Mouse (Mus musculus): ENCODE measurements around the gene Manba. TPM values are rescaled to one million over a fixed set of nuclear protein-coding genes. Genes with fewer than 3 reads are reported as not detected.
A peak's percentile ranks its signal among the peaks of the same experiment; 100 is the strongest.

Gene Manba
- polyA plus RNA-seq, 1 experiment from 2014 or later: 16.8 TPM

DNA sequence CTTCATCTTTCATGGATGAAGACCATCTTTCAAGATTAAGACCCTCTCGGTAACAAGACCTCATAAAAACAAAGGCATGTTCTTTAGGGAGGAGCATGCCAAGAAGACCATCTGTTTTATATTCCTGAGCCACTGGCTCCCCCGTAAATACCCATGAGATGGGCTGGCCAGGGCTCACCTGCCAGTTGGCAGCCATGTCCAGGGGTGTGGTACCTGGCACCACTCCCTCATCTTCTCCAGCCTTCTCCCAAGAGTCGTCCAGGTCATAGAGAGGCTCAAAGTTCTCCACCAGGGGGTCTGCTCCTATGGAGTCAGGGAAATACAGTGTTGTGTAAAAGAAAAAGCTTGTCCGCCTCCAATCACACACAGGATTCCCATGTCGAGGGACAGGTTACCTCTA, 106.0 kb downstream of the Manba start:
- Histone ChIP-seq H3K27me3 (ENCODE audit: control insufficient read depth, insufficient read depth, low read length) (no peaks in the 10 kb centered on the region), H3K9me3 (replicated peaks; ENCODE audit: control insufficient read depth, low read length) (no peaks in the 10 kb centered on the region), H3K4me2 (ENCODE audit: low read depth, low read length) (no peak overlapping the region), H3K36me3 (ENCODE audit: control insufficient read depth, insufficient read depth, low read length) (peaks cover 31% of the 10 kb centered on the region), H3K4me3 (replicated peaks; ENCODE audit: low read length) (no peak overlapping the region), H3K27ac (ENCODE audit: low read length) (no peak overlapping the region), H3K9ac (ENCODE audit: low read length) (no peak overlapping the region), H3K4me1 (ENCODE audit: control insufficient read depth, insufficient read depth, low read length) (peaks cover 15% of the 10 kb centered on the region)
- 69% methylated on average over 5 of the region's 5 CpGs for WGBS
- ATAC-seq (ENCODE audit: insufficient read depth, low FRiP score): no peak

DNA sequence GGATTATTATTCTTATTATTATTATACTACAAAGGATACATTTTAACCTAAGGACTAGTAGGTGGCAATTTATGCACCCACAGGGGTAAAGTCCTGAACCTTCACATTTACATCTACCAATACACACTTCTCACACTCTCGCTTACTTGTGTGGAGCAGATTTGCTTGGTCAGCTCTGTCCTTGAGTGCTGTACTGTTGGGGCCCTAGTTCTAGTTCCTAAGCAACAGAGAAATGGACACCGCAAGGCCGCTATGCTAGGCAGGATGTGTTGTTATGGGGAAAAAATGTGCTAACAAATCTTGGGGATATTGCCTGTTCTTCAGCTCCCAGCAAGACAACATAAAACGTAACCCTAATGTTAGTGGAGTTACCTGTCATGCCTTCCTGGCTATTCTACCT, 106.6 kb downstream of the Manba start:
- Histone ChIP-seq H3K4me2 (ENCODE audit: low read depth, low read length) (no peak overlapping the region), H3K4me1 (ENCODE audit: control insufficient read depth, insufficient read depth, low read length) (peaks cover 11% of the 10 kb centered on the region), H3K27me3 (ENCODE audit: control insufficient read depth, insufficient read depth, low read length) (no peaks in the 10 kb centered on the region), H3K9ac (ENCODE audit: low read length) (no peak overlapping the region), H3K36me3 (ENCODE audit: control insufficient read depth, insufficient read depth, low read length) (peaks cover 31% of the 10 kb centered on the region), H3K4me3 (replicated peaks; ENCODE audit: low read length) (no peak overlapping the region), H3K27ac (ENCODE audit: low read length) (no peak overlapping the region), H3K9me3 (replicated peaks; ENCODE audit: control insufficient read depth, low read length) (no peaks in the 10 kb centered on the region)
- no peak for ATAC-seq (ENCODE audit: insufficient read depth, low FRiP score)
- WGBS: 81% methylated on average over 4 of the region's 4 CpGs

GRCm38 (mm10) chr3:135594238-135594917, 109.0 kb downstream of the Manba start:
- ATAC-seq (ENCODE audit: insufficient read depth, low FRiP score): peak; percentile 56; the same call in 1 of the 2 replicates
- Histone ChIP-seq H3K4me1 (ENCODE audit: control insufficient read depth, insufficient read depth, low read length) (peaks cover 15% of the 10 kb centered on the region), H3K9me3 (replicated peaks; ENCODE audit: control insufficient read depth, low read length) (no peaks in the 10 kb centered on the region), H3K27me3 (ENCODE audit: control insufficient read depth, insufficient read depth, low read length) (no peaks in the 10 kb centered on the region), H3K4me3 (replicated peaks; ENCODE audit: low read length) (no peak overlapping the region), H3K9ac (ENCODE audit: low read length) (0 out of 2 replicates have a peak overlapping the region, but pooled peaks have one; percentile 10), H3K27ac (ENCODE audit: low read length) (peak overlapping the region; percentile 69), H3K4me2 (ENCODE audit: low read depth, low read length) (no peak overlapping the region), H3K36me3 (ENCODE audit: control insufficient read depth, insufficient read depth, low read length) (peaks cover 26% of the 10 kb centered on the region)
- WGBS: 45% methylated on average over 21 of the region's 21 CpGs

DNA sequence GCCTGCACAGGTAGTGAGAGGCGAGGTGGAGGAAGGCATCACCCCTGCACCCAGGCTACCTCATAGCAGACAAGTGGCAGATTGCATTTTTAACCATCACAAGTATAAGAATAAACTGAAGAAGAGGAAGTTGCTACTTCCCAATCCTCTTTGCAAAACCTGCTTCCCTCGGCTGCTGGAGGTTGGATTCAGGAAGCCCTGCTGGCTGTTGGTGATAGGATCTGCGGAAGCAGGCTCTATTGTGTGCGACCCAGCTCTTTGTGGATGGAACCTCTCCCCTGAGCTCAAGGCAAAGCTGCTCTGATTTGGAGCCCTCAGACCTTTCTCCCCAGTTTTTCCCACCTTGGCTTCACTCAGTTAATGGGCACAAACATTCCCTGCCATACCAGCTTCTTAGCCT, 111.6 kb downstream of the Manba start:
- H3K9ac ChIP-seq (ENCODE audit: low read length): peak overlapping the region; percentile 5; the same call in 1 of the 2 replicates
- H3K9me3 ChIP-seq (replicated peaks; ENCODE audit: control insufficient read depth, low read length): no peaks in the 10 kb centered on the region
- no peak overlapping the region for H3K4me2 ChIP-seq (ENCODE audit: low read depth, low read length)
- ATAC-seq (ENCODE audit: insufficient read depth, low FRiP score): no peak
- peak overlapping the region; percentile 72; the same call in 1 of the 2 replicates for H3K27ac ChIP-seq (ENCODE audit: low read length)
- peaks cover 20% of the 10 kb centered on the region for H3K36me3 ChIP-seq (ENCODE audit: control insufficient read depth, insufficient read depth, low read length)
- no peaks in the 10 kb centered on the region for H3K27me3 ChIP-seq (ENCODE audit: control insufficient read depth, insufficient read depth, low read length)
- peaks cover 15% of the 10 kb centered on the region for H3K4me1 ChIP-seq (ENCODE audit: control insufficient read depth, insufficient read depth, low read length)
- WGBS: 69% methylated on average over 4 of the region's 4 CpGs
- no peak overlapping the region for H3K4me3 ChIP-seq (replicated peaks; ENCODE audit: low read length)

GRCm38 (mm10) chr3:135598355-135598754, 112.9 kb downstream of the Manba start:
- peaks cover 10% of the 10 kb centered on the region for H3K36me3 ChIP-seq (ENCODE audit: control insufficient read depth, insufficient read depth, low read length)
- no peak overlapping the region for H3K4me3 ChIP-seq (replicated peaks; ENCODE audit: low read length)
- H3K4me1 ChIP-seq (ENCODE audit: control insufficient read depth, insufficient read depth, low read length): peaks cover 15% of the 10 kb centered on the region
- H3K9ac ChIP-seq (ENCODE audit: low read length): no peak overlapping the region
- no peak overlapping the region for H3K4me2 ChIP-seq (ENCODE audit: low read depth, low read length)
- H3K9me3 ChIP-seq (replicated peaks; ENCODE audit: control insufficient read depth, low read length): no peaks in the 10 kb centered on the region
- no peak for ATAC-seq (ENCODE audit: insufficient read depth, low FRiP score)
- 83% methylated on average over 3 of the region's 3 CpGs for WGBS
- no peaks in the 10 kb centered on the region for H3K27me3 ChIP-seq (ENCODE audit: control insufficient read depth, insufficient read depth, low read length)
- H3K27ac ChIP-seq (ENCODE audit: low read length): 0 out of 2 replicates have a peak overlapping the region, but pooled peaks have one; percentile 29

DNA sequence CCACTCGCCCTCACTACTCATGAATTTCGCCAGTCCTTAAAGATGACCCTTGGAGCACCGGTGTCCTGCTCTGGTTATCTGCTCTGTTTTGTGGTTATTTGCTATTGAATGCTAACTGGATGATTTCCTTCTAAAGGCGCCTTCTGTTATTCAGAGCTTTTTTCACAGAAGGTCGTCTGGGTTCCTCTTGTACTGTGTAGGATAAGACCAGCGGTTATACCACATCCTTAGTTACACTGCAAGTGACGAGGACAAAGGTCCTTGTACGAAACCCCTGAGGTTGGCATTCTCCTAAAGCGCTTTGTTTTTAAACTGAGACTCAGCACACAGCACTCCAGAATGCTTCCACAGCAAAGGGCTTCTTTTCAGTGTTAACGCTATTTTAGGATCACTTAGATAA, 117.3 kb downstream of the Manba start:
- ATAC-seq (ENCODE audit: insufficient read depth, low FRiP score): no peak
- WGBS: 81% methylated on average over 10 of the region's 10 CpGs

GRCm38 (mm10) chr3:135604626-135605417, 119.4 kb downstream of the Manba start:
- ATAC-seq (ENCODE audit: insufficient read depth, low FRiP score): no peak
- H3K4me3 ChIP-seq (replicated peaks; ENCODE audit: low read length): no peak overlapping the region
- no peak overlapping the region for H3K9ac ChIP-seq (ENCODE audit: low read length)
- peaks cover 18% of the 10 kb centered on the region for H3K4me1 ChIP-seq (ENCODE audit: control insufficient read depth, insufficient read depth, low read length)
- 72% methylated on average over 10 of the region's 10 CpGs for WGBS
- H3K4me2 ChIP-seq (ENCODE audit: low read depth, low read length): no peak overlapping the region
- no peaks in the 10 kb centered on the region for H3K9me3 ChIP-seq (replicated peaks; ENCODE audit: control insufficient read depth, low read length)
- H3K27ac ChIP-seq (ENCODE audit: low read length): peak overlapping the region; percentile 65
- no peaks in the 10 kb centered on the region for H3K27me3 ChIP-seq (ENCODE audit: control insufficient read depth, insufficient read depth, low read length)
- peaks cover 8% of the 10 kb centered on the region for H3K36me3 ChIP-seq (ENCODE audit: control insufficient read depth, insufficient read depth, low read length)

More for the DNA sequence above, 117.3 kb downstream of the Manba start:
- Histone ChIP-seq H3K36me3 (ENCODE audit: control insufficient read depth, insufficient read depth, low read length) (peaks cover 4% of the 10 kb centered on the region), H3K4me1 (ENCODE audit: control insufficient read depth, insufficient read depth, low read length) (peaks cover 18% of the 10 kb centered on the region), H3K27me3 (ENCODE audit: control insufficient read depth, insufficient read depth, low read length) (no peaks in the 10 kb centered on the region), H3K4me2 (ENCODE audit: low read depth, low read length) (no peak overlapping the region), H3K9ac (ENCODE audit: low read length) (no peak overlapping the region), H3K9me3 (replicated peaks; ENCODE audit: control insufficient read depth, low read length) (no peaks in the 10 kb centered on the region), H3K27ac (ENCODE audit: low read length) (no peak overlapping the region), H3K4me3 (replicated peaks; ENCODE audit: low read length) (no peak overlapping the region)

GRCm38 (mm10) chr3:135605474-135605873, 120.1 kb downstream of the Manba start:
- H3K27me3 ChIP-seq (ENCODE audit: control insufficient read depth, insufficient read depth, low read length): no peaks in the 10 kb centered on the region
- 38% methylated on average over 4 of the region's 4 CpGs for WGBS
- peaks cover 4% of the 10 kb centered on the region; the same call in 1 of the 2 replicates for H3K36me3 ChIP-seq (ENCODE audit: control insufficient read depth, insufficient read depth, low read length)
- H3K27ac ChIP-seq (ENCODE audit: low read length): peak overlapping the region; percentile 64
- peaks cover 18% of the 10 kb centered on the region for H3K4me1 ChIP-seq (ENCODE audit: control insufficient read depth, insufficient read depth, low read length)
- H3K9me3 ChIP-seq (replicated peaks; ENCODE audit: control insufficient read depth, low read length): no peaks in the 10 kb centered on the region
- no peak overlapping the region for H3K9ac ChIP-seq (ENCODE audit: low read length)
- no peak overlapping the region for H3K4me2 ChIP-seq (ENCODE audit: low read depth, low read length)
- ATAC-seq (ENCODE audit: insufficient read depth, low FRiP score): no peak
- H3K4me3 ChIP-seq (replicated peaks; ENCODE audit: low read length): no peak overlapping the region

- no peaks in the 10 kb centered on the region for H3K27me3 ChIP-seq (ENCODE audit: control insufficient read depth, insufficient read depth, low read length)
- H3K36me3 ChIP-seq (ENCODE audit: control insufficient read depth, insufficient read depth, low read length): peaks cover 4% of the 10 kb centered on the region; the same call in 1 of the 2 replicates
- 0 out of 2 replicates have a peak overlapping the region, but pooled peaks have one; percentile 15 for H3K27ac ChIP-seq (ENCODE audit: low read length)
- H3K4me1 ChIP-seq (ENCODE audit: control insufficient read depth, insufficient read depth, low read length): peaks cover 18% of the 10 kb centered on the region
- no peak overlapping the region for H3K4me3 ChIP-seq (replicated peaks; ENCODE audit: low read length)
- no peak overlapping the region for H3K4me2 ChIP-seq (ENCODE audit: low read depth, low read length)
- H3K9me3 ChIP-seq (replicated peaks; ENCODE audit: control insufficient read depth, low read length): no peaks in the 10 kb centered on the region
- 77% methylated on average over 8 of the region's 8 CpGs for WGBS
- no peak overlapping the region for H3K9ac ChIP-seq (ENCODE audit: low read length)
- no peak; the same call in 1 of the 2 replicates for ATAC-seq (ENCODE audit: insufficient read depth, low FRiP score)
These were observed 121.2 kb downstream of the Manba start for GRCm38 (mm10) chr3:135606592-135606991.

All from stomach, embryonic 16.5 days (tissue).